Mouse (Mus musculus) midbrain, postnatal 0 days (tissue): Measurements from ENCODE around the gene Vmn2r3. TPM values are rescaled to one million over a fixed set of nuclear protein-coding genes. Genes with fewer than 3 reads are reported as not detected.
"Not testable (repeated sequence)": the region's sequence is repeated elsewhere in the genome, so short reads cannot be mapped to it uniquely, and the experiment has no call there.

ENCODE experiments used
- ATAC-seq: fragments of 200-750 bp; cut with Nextera tagmentation; 2 replicates; pipeline ENCODE4 v1.8.0; 2017; ENCODE audit warnings: moderate number of reproducible peaks, mild to moderate bottlenecking, moderate TSS enrichment, moderate library complexity; ENCODE audit not compliant: low FRiP score
- DNase-seq: peaks from one replicate; pipeline ENCODE4 v3.0.0-alpha.2; 2015; ENCODE audit warnings: low spot score
- H3K27ac ChIP-seq: fragments of 300-500 bp; sonication (generic); 2 replicates; pipeline ENCODE4 v1.5.1; 2014; ENCODE audit warnings: low read depth, mild to moderate bottlenecking, low read length, mixed read lengths
- H3K27me3 ChIP-seq: fragments of 300-500 bp; sonication (generic); 2 replicates; pipeline ENCODE4 v1.6.1; 2014; ENCODE audit warnings: low read length, control low read depth, mixed read lengths; ENCODE audit not compliant: insufficient read depth
- H3K36me3 ChIP-seq: fragments of 300-500 bp; sonication (generic); 2 replicates; pipeline ENCODE4 v1.6.1; 2014; ENCODE audit warnings: low read length, control low read depth, mixed read lengths; ENCODE audit not compliant: insufficient read depth
- H3K4me1 ChIP-seq: fragments of 300-500 bp; sonication (generic); 2 replicates; pipeline ENCODE4 v1.6.1; 2014; ENCODE audit warnings: mild to moderate bottlenecking, control low read depth, antibody characterized with exemption, low read length, mixed read lengths; ENCODE audit not compliant: insufficient read depth
- H3K4me2 ChIP-seq: fragments of 300-500 bp; sonication (generic); 2 replicates; pipeline ENCODE4 v1.6.1; 2014; ENCODE audit warnings: low read depth, mild to moderate bottlenecking, low read length, mixed read lengths; ENCODE audit not compliant: poor library complexity, severe bottlenecking
- H3K4me3 ChIP-seq: fragments of 300-500 bp; sonication (generic); 2 replicates; pipeline ENCODE4 v1.5.1; 2014; ENCODE audit warnings: low read depth, mild to moderate bottlenecking, low read length, moderate library complexity
- H3K9ac ChIP-seq: fragments of 300-500 bp; sonication (generic); replicated peaks from 2 replicates; pipeline ENCODE4 v1.6.1; 2014; ENCODE audit warnings: mild to moderate bottlenecking, low read length, moderate library complexity, mixed read lengths; ENCODE audit not compliant: poor library complexity, severe bottlenecking
- H3K9me3 ChIP-seq: fragments of 300-500 bp; sonication (generic); 2 replicates; pipeline ENCODE4 v1.6.1; 2016; ENCODE audit warnings: low read length, control low read depth
- CTCF ChIP-seq: IDR thresholded peaks from 2 replicates; pipeline ENCODE4 v1.5.1; 2016; ENCODE audit warnings: antibody characterized with exemption, mild to moderate bottlenecking
- WGBS: fragments of 180-500 bp; shearing (Covaris S2); extraction: QIAGEN DNeasy Blood & Tissue Kit; methylation state at CpG from one replicate; pipeline ENCODE4 v1.1.7; 2014; 5-methylcytosine and 5-hydroxymethylcytosine counted together
- polyA plus RNA-seq: library from polyadenylated mRNA; unstranded; fragments of >200 nt; fragmentation: Nextera tagmentation; extraction: Ambion mirVana; gene quantifications from 2 replicates; pipeline ENCODE4 v1.2.1, GENCODE M21; 2015
- total RNA-seq: library from RNA; depleted of rRNA; stranded (reverse); fragments of >200 nt; gene quantifications from 2 replicates; pipeline ENCODE4 v1.2.3, GENCODE M21; 2014; rRNA removed

Vmn2r3 gene
- total RNA-seq, result not detected in 2 replicates
- 0.02 TPM in 1 of 2 replicates, not detected in the other for polyA plus RNA-seq

GRCm38 (mm10) chr3:64289609-64290008, at the start of gene Vmn2r3:
Gene Vmn2r3, minus strand, starts transcription at chr3:64289709.
- TF ChIP-seq CTCF, result no peak
- Histone ChIP-seq H3K36me3 (no peaks in the 10 kb centered on the region), H3K27me3 (no peaks in the 10 kb centered on the region), H3K4me1 (no peaks in the 10 kb centered on the region), H3K9ac (no peak within 1 kb of the TSS), H3K9me3 (no peaks in the 10 kb centered on the region), H3K27ac (no peak within 1 kb of the TSS), H3K4me3 (no peak within 1 kb of the TSS), H3K4me2 (no peak within 1 kb of the TSS)
- no peak for DNase-seq
- 54% methylated on average over 1 of the region's 1 CpGs for WGBS
- ATAC-seq, result no peak

GRCm38 (mm10) chr3:64332548-64332947, 43.0 kb upstream of the Vmn2r3 start:
- ATAC-seq (no peak), DNase-seq (peak; percentile 1)
- Histone ChIP-seq H3K4me3 (no peak overlapping the region), H3K4me1 (no peaks in the 10 kb centered on the region), H3K27ac (no peak overlapping the region), H3K27me3 (no peaks in the 10 kb centered on the region), H3K9me3 (no peaks in the 10 kb centered on the region), H3K9ac (no peak overlapping the region), H3K4me2 (no peak overlapping the region), H3K36me3 (no peaks in the 10 kb centered on the region)
- TF ChIP-seq CTCF, result no peak
- WGBS, result 31% methylated on average over 1 of the region's 1 CpGs

- no peak overlapping the region for H3K9ac ChIP-seq
Measured at GRCm38 (mm10) chr3:64321824-64322223, 32.3 kb upstream of the Vmn2r3 start.

GRCm38 (mm10) chr3:64306799-64307198, 17.3 kb upstream of the Vmn2r3 start:
- DNase-seq, result peak; percentile 16
- Histone ChIP-seq H3K4me3 (no peak overlapping the region), H3K27me3 (no peaks in the 10 kb centered on the region), H3K36me3 (no peaks in the 10 kb centered on the region), H3K4me2 (no peak overlapping the region), H3K27ac (no peak overlapping the region), H3K4me1 (no peaks in the 10 kb centered on the region), H3K9me3 (no peaks in the 10 kb centered on the region), H3K9ac (no peak overlapping the region)
- no peak for ATAC-seq
- TF ChIP-seq CTCF, result peak; percentile 55

More at GRCm38 (mm10) chr3:64321824-64322223, 32.3 kb upstream of the Vmn2r3 start:
- no peaks in the 10 kb centered on the region for H3K9me3 ChIP-seq
- no peaks in the 10 kb centered on the region for H3K4me1 ChIP-seq
- no peaks in the 10 kb centered on the region for H3K27me3 ChIP-seq
- no peaks in the 10 kb centered on the region for H3K36me3 ChIP-seq
- H3K4me3 ChIP-seq, result no peak overlapping the region
- no peak overlapping the region for H3K4me2 ChIP-seq
- ATAC-seq, result no peak
- DNase-seq, result no peak
- H3K27ac ChIP-seq, result no peak overlapping the region
- no peak for TF ChIP-seq CTCF
- WGBS, result 49% methylated on average over 2 of the region's 2 CpGs

- TF ChIP-seq CTCF, result no peak
- Histone ChIP-seq H3K4me1 (no peaks in the 10 kb centered on the region), H3K4me2 (no peak overlapping the region), H3K27ac (no peak overlapping the region), H3K27me3 (no peaks in the 10 kb centered on the region), H3K4me3 (no peak overlapping the region), H3K9me3 (no peaks in the 10 kb centered on the region), H3K9ac (no peak overlapping the region), H3K36me3 (no peaks in the 10 kb centered on the region)
- 8% methylated on average over 1 of the region's 1 CpGs for WGBS
- DNase-seq (no peak), ATAC-seq (no peak)
Measured at GRCm38 (mm10) chr3:64265762-64266112, 23.8 kb downstream of the Vmn2r3 start.

GRCm38 (mm10) chr3:64265056-64265761, 24.3 kb downstream of the Vmn2r3 start:
- not testable (repeated sequence) for H3K4me2 ChIP-seq, H3K9me3 ChIP-seq, H3K27me3 ChIP-seq, H3K27ac ChIP-seq, H3K9ac ChIP-seq, ATAC-seq, H3K36me3 ChIP-seq, H3K4me1 ChIP-seq, H3K4me3 ChIP-seq, DNase-seq
- WGBS, result 27% methylated on average over 7 of the region's 7 CpGs
